Mouse (Mus musculus) bone marrow, adult 2 months (tissue): ENCODE data around the gene Tubb3. TPM values are rescaled to one million over a fixed set of nuclear protein-coding genes. Genes with fewer than 3 reads are reported as not detected.
"Not testable (repeated sequence)": the region's sequence is repeated elsewhere in the genome, so short reads cannot be mapped to it uniquely, and the experiment has no call there.

Experiments
- H3K27ac ChIP-seq: fragments of 200-500 bp; 2 replicates; pipeline ENCODE4 v1.5.1; 2012; ENCODE audit warnings: low read depth, mild to moderate bottlenecking, control low read depth, inconsistent platforms, low read length; ENCODE audit not compliant: control insufficient read depth, poor library complexity, insufficient read depth
- H3K4me1 ChIP-seq: fragments of 200-500 bp; 2 replicates; pipeline ENCODE4 v1.6.1; 2011; ENCODE audit warnings: low read length; ENCODE audit not compliant: control insufficient read depth, insufficient read depth
- H3K4me3 ChIP-seq: fragments of 200-500 bp; replicated peaks from 2 replicates; pipeline ENCODE3; 2011; ENCODE audit warnings: mild to moderate bottlenecking, low read depth, low read length, control low read depth; ENCODE audit not compliant: control insufficient read depth
- CTCF ChIP-seq: fragments of 200-500 bp; IDR thresholded peaks from 2 replicates; pipeline ENCODE4 v1.5.1; 2011; ENCODE audit warnings: low read length, control low read depth; ENCODE audit not compliant: control insufficient read depth, insufficient read depth
- POLR2A ChIP-seq: fragments of 200-500 bp; IDR thresholded peaks from 2 replicates; pipeline ENCODE4 v1.6.1; 2011; ENCODE audit warnings: low read depth, mild to moderate bottlenecking, control low read depth, low read length, borderline replicate concordance; ENCODE audit not compliant: control insufficient read depth
- WGBS: fragments of 180-500 bp; shearing (Covaris S2); methylation state at CpG from one replicate; pipeline ENCODE4 v1.1.7; 2018; 5-methylcytosine and 5-hydroxymethylcytosine counted together
- polyA plus RNA-seq: library from polyadenylated mRNA; stranded (reverse); fragments of >200 nt; gene quantifications from 2 replicates; pipeline ENCODE4 v1.2.4, GENCODE M21; 2011; ENCODE audit warnings: low replicate concordance; ENCODE audit not compliant: missing spikeins, insufficient read depth, insufficient read length

The Tubb3 gene
- polyA plus RNA-seq, 1 experiment = 1.4 TPM

DNA sequence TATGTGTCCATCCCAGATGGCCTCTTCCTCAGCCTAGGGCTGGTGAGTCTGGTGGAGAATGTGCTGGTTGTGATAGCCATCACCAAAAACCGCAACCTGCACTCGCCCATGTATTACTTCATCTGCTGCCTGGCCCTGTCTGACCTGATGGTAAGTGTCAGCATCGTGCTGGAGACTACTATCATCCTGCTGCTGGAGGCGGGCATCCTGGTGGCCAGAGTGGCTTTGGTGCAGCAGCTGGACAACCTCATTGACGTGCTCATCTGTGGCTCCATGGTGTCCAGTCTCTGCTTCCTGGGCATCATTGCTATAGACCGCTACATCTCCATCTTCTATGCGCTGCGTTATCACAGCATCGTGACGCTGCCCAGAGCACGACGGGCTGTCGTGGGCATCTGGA is 3.6 kb upstream of the Tubb3 start:
- peaks cover 3% of the 10 kb centered on the region for H3K4me1 ChIP-seq
- no peak overlapping the region for H3K27ac ChIP-seq
- H3K4me3 ChIP-seq = no peak overlapping the region
- TF ChIP-seq POLR2A (no peak), CTCF (no peak)
- 78% methylated on average over 13 of the region's 13 CpGs for WGBS

DNA sequence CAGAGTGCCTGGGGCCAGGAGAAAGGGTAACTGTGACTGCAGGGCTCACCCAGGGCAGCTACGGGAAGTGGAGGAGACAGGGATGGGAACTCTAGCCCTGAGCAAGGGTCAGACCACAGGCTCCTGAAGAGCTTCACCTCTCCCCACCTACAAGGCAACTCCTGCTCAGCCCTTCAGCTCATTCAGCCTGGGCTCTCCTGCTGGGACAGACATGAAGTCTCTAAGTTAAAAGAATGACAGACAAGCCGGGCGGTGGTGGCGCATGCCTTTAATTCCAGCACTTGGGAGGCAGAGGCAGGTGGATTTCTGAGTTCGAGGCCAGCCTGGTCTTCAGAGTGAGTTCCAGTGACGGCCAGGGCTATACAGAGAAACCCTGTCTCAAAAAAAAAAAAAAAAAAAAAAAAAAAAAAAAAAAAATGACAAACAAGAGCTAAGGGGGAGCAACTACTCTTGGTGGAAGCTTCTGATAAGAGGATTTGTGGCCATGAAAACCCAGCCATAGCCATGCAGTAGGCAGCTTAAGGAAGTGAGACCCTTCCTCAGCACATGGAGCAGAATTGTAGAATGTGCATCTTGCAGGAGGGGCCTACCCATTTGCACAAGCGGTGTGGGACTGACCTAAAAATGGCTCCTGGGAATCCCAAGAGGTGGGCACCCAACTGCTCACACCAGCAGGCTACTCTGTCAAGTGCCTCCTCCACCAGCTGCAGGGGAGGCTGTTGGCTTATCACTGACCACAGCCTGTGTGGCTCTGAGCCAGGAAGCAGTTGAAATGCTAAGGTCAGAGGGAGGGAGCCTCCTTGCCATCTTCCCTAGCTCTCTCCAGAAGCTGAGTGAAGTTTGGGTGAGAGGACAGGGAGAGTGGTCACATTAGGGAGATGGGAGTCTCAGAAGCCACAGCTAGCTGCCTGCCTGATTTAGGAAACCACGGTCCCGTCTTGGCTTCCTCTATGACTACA is 2.4 kb upstream of the Tubb3 start:
- H3K4me1 ChIP-seq = peaks cover 3% of the 10 kb centered on the region

DNA sequence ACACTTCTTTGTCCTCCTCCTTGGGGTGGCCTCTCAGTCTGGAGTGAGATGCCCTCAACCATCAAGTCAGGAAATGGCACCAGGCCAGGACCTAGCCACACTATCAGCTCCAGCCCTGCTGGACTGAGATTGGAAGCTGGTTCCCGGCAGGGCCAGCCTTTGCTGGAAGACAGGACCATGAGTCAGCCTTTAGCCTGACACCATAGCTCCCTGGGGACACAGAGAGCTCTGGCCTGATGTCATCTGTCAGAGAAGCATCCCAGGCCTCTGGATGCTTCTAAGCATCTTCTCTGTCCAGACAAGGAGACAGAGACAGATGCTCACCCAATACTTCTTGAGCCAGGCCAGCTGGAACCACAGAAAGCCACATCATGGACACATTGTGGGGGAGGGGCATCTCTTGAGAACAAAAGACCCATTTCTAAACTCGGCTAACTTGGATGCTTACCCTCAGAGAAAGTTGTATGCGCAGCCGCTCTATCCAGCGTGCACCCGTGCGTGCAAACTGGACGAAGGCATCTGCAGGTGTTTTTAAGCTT is 1.1 kb upstream of the Tubb3 start:
- H3K4me1 ChIP-seq = peaks cover 3% of the 10 kb centered on the region
- 67% methylated on average over 8 of the region's 8 CpGs for WGBS
- no peak for TF ChIP-seq CTCF
- TF ChIP-seq POLR2A = no peak
- H3K4me3 ChIP-seq = no peak overlapping the region
- no peak overlapping the region for H3K27ac ChIP-seq

More for the DNA sequence above, 2.4 kb upstream of the Tubb3 start:
- H3K27ac ChIP-seq = no peak overlapping the region
- H3K4me3 ChIP-seq = no peak overlapping the region
- 27% methylated on average over 9 of the region's 9 CpGs for WGBS
- TF ChIP-seq CTCF = no peak
- no peak for TF ChIP-seq POLR2A

GRCm38 (mm10) chr8:123410788-123411187 is 436 bp upstream of the Tubb3 start:
- Histone ChIP-seq H3K27ac (no peak overlapping the region), H3K4me3 (no peak overlapping the region), H3K4me1 (peaks cover 3% of the 10 kb centered on the region)
- 11% methylated on average over 11 of the region's 11 CpGs for WGBS
- TF ChIP-seq CTCF (no peak), POLR2A (no peak)

DNA sequence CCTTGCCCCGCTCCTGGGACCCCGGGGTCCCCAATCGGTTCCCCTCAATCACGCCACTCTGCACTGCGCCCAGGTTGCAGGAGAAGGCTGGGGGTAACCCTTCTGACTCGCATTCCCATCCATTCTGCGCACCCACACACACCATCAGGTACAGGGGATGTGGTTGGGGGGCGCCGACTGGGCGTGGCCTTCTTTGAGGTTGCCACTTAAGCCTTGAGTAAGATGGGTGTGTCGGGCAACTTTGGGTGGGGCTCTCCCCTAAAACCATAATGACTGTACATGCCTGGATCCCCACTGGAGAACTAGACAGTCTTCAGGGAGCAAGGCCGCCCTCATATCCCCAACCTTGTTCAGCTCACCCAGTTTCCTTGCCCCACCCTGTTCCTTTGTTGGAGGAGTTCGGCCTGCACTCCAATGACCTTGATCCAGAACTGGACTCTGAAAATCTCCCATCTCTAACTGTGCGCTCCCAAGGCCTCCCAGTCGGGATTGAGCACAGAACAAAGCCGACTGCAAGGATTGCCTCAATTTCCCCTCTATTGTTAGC is 630 bp downstream of the Tubb3 start:
- Histone ChIP-seq H3K4me1 (peaks cover 3% of the 10 kb centered on the region), H3K27ac (no peak overlapping the region), H3K4me3 (no peak overlapping the region)
- no peak for TF ChIP-seq CTCF
- no peak for TF ChIP-seq POLR2A
- 11% methylated on average over 16 of the region's 16 CpGs for WGBS

DNA sequence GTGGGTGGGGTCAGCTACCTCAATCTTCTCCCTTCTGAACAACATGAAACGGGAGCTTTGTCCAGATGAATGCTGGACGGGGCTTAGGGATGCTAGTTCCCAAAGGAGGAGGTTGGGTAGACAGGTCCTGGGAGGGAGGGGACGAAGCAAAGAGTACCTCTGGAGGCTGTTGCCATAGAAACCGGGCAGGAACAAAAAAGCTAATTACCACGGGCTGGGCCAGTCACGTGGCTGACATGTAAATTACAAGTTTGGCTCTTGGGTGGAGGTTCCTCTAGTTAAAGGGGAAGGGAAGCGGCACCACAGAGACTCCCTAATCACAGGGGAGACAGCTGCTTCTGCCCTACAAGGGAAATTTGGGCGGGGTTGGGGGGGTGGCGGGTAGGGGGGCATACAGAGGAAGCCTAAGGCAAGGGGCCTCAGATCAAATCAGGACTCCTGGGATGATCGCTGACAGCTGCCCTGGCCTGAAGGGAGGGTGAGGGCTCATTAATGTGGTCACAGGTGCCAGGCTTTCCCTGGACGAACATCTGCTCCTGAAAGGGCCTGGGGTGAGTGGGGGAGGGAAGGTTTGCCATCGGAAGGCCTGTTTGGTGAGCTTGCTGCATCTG is 1.4 kb downstream of the Tubb3 start:
- H3K4me3 ChIP-seq = no peak overlapping the region
- peaks cover 3% of the 10 kb centered on the region for H3K4me1 ChIP-seq
- H3K27ac ChIP-seq = no peak overlapping the region
- no peak for TF ChIP-seq POLR2A
- no peak for TF ChIP-seq CTCF
- 3% methylated on average over 12 of the region's 12 CpGs for WGBS

GRCm38 (mm10) chr8:123414255-123414654 is 3.0 kb downstream of the Tubb3 start:
- 19% methylated on average over 9 of the region's 9 CpGs for WGBS
- Histone ChIP-seq H3K4me1 (peaks cover under 1% of the 10 kb centered on the region), H3K27ac (no peak overlapping the region), H3K4me3 (no peak overlapping the region)
- TF ChIP-seq CTCF = no peak
- no peak for TF ChIP-seq POLR2A

DNA sequence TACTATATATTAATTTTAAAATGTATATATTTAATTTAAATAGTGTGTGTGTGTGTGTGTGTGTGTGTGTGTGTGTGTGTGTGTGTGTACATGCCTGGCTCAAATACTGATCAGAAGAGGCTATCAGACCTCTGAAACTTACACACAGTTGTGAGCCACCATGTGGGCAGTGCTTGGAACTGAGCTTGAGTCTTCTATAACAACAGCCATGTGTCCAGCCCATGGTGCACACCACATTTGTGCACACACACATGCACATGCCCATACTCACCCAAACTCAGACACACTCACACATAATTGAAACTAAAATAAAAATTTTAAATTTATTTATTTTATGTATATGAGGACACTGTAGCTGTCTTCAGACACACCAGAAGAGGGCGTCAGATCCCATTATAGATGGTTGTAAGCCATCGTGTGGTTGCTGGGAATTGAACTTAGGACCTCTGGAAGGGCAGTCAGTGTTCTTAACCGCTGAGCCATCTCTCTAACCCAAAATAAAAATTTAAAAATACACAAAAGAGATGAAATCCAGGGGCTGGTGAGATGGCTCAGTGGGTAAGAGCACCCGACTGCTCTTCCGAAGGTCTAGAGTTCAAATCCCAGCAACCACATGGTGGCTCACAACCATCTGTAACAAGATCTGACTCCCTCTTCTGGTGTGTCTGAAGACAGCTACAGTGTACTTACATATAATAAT is 3.9 kb downstream of the Tubb3 start:
- 75% methylated on average over 5 of the region's 5 CpGs for WGBS
- H3K4me3 ChIP-seq, H3K4me1 ChIP-seq, H3K27ac ChIP-seq: not testable (repeated sequence)
